Mouse (Mus musculus): Measurements from ENCODE around the gene Synj1. TPM values are rescaled to one million over a fixed set of nuclear protein-coding genes. Genes with fewer than 3 reads are reported as not detected.

The Synj1 gene
- 8.5 and 11.0 TPM in 2 replicates for polyA plus RNA-seq (2012; rRNA removed)

DNA sequence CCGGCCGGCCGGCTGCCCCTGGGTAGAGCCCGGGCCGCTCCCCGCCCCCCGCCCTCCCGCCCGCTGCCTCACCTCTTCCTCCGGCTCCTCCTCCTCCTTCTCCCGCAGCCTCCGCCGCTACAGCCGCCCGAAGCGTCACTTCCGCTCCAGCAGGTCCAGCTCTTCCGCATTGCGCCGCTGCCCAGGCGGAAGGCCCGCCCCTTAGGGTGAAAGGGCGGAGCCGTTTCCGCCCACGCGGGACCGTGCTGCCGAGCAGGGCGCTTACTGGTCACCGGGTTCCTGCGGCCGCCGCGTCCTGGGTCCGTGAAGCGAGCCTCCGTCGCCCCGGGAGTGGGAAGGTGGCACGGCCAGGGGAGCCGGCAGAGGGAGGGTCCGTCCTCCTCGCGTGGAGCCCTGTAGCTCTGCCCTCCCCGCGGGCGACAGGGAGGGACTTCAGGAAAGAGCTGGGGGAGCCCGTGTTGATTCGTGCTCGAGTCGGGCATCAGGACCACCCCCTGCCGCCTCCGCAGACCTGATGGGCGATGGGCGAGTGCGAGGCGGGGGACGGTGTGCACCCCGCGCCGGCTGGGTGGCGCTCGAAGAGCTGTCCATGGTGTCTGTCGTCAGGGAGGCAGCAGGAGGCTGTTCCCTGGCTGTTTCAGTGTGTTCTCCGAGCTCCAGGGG is at the start of gene Synj1:
Synj1 (minus strand) TSS at position 288 of the 663 bp plus-strand sequence.

DNA sequence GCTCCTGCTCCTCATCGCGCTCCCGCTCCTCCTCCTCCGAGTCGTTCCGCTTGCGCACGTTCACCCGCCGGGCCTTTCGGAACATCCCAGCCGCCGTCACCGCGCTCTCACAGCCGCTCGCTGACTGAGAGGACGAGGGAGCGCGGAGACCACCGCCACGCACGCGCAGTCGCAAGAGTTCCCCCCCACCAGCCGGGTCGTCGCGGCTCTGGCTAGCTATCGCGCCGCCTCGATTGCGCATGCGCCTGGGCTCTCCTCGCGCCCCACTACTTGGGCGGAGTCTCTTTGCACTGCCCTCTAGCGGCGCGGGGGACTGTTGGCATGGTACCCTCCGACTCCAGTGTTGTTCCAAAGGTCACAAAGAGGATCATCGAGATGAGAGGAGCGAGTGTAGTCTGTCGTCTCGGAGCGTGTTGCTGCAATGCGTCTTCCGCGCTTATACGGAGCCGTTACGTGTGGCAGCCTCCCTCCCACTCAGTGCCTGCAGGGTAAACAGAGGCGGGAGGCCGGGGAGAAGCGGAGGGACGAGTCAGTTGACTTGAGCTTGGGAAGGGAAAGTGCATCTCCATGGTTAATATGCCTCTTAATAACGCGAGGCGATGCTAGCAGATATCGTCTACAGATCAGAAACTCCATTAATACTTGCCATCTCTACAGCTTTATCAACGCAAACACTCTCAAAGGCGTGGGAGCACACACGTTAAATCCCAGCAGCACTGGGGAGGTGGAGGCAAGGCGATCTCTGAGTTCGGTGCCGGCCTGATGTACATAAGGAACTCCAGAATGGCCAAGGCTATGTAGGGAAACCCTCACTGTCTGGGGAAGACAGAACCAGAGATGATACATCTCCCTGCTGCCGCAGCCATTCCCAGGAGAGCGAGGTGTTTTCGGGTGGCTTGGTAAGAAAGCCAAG is 33.4 kb upstream of the Synj1 start, which contains the start of gene Paxbp1:
Paxbp1 (minus strand) TSS at position 274 of the 913 bp plus-strand sequence.

DNA sequence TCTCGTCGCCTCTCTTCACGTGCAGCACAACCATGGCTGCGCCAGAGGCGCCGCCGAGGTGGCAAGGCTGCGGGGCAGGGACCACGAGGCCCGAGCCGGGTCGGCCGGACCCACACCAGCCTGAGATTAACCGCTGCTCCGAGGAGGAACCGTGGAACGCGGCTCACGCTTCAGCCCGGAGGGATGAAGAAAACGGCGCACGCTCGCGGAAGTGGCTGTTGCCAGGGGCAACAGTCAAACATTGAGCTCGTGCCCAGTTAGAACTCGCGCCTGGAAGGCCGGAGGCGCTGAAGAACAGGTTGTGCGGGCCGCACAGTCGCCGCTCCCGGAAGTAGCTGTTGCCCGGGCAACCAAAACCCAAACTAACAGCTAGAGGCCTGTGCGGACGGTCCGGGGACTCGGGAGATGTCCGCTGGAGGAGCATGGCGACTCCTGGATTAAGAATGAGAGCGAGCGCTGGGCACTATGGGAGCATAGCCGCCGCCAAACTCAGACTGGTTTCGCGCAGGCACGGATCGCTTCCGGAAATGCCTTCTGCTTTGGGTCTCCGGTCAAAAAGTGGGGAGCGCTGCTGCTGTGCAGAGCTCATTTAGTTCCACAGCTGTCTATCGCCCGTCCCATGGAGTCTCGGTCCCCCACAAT is 76.3 kb downstream of the Synj1 start, which contains the start of gene Cfap298:
Cfap298 (minus strand) TSS at position 428 of the 642 bp plus-strand sequence.

Other genes with a start within 250 kb of the Synj1 start
- 1.4 and 1.7 TPM in 2 replicates for gene Urb1, start 200.9 kb downstream of the Synj1 start, polyA plus RNA-seq (2012; rRNA removed)
- 0.29 and 0.64 TPM in 2 replicates for gene Eva1c, start 184.6 kb downstream of the Synj1 start, polyA plus RNA-seq (2012; rRNA removed)
- gene Cfap298, start 76.2 kb downstream of the Synj1 start, polyA plus RNA-seq (2012; rRNA removed) = 7.5 and 7.8 TPM in 2 replicates
- gene Paxbp1, start 33.2 kb upstream of the Synj1 start, polyA plus RNA-seq (2012; rRNA removed) = 29.6 and 35.4 TPM in 2 replicates
- gene 4932438H23Rik, start 83.8 kb upstream of the Synj1 start, polyA plus RNA-seq (2012; rRNA removed) = 0.04 and 0.05 TPM in 2 replicates
- gene Olig2, start 214.1 kb upstream of the Synj1 start, polyA plus RNA-seq (2012; rRNA removed) = not detected in 2 replicates

Data from liver, embryonic 18 days (tissue).